11 mouse cellular contexts compared by ENCODE assay signal in the genomic region with DNA sequence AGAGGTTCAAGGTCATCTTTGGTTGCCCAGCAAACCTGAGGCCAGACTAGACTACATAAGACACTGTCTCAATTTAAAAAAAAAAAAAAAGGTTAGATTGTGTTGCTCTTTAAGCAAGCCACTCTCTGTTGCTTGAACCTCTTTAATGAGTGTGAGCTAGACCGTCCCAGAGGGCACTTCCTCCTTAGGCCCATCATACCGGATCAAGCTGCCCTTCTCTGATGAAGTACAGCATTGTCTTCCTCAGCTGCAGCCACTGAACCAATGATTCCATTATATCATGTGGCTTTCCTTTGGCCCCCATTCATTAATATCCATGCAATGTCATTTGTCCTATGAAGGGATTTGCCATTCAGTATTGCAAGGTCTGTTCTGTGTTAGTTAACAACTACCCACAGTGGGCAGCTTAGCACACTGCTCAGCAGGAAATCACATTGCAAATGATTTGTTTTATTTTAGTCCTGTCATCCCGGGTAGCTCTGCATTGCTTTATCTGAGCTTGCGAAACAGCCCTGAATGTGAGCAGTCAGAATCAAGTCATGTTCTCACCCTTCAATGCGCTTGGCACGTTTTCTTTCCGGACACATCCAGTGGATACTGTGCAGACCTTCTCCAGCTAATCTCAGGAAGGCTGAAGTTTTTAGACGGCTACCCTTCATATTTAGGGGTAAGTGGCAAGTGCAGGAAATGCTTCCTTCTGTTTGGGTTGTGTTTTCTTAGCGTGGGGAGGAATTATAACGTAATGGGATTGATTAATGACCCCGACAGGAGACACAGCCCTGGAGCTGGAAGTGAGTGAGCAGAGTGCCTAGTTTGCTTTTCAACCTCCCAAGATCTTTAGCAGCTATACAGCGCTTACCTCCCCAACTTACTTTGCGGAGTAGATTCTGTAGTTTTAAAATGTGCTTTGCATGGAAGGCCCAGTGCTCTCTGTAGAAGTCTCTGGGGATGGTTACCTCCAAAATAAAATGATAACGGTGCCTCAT.
DNase-seq lines count a peak whose midpoint lies in the region; ATAC-seq and TF ChIP-seq lines count a peak whose summit lies in the region.
"Had no signal": no experiment of that assay in that cellular context is flagged by ENCODE, and none has a peak within 500 bp of the region (broad histone marks: within the 10 kb centered on the region; RNA-seq: fewer than 3 reads in every experiment).

No protein-coding gene starts in this region.

- WGBS in liver, embryonic 16.5 days (ENCODE audit: insufficient replicate concordance): 49% methylated on average over 14 of the region's 14 CpGs
- WGBS in liver, postnatal 0 days (ENCODE audit: insufficient replicate concordance): 53% methylated on average over 14 of the region's 14 CpGs
- 45% methylated on average over 14 of the region's 14 CpGs for WGBS in stomach, embryonic 15.5 days

- H3K27ac ChIP-seq in liver, embryonic 16.5 days (ENCODE audit: low read length): no peak overlapping the region
- H3K27ac ChIP-seq in liver, postnatal 0 days (ENCODE audit: low read depth): no peak overlapping the region
- no peak overlapping the region for H3K27ac ChIP-seq in stomach, embryonic 15.5 days
- H3K27ac ChIP-seq: forebrain, embryonic 10.5 days had no signal

- H3K4me1 ChIP-seq in liver, embryonic 16.5 days (ENCODE audit: control insufficient read depth, low read depth, low read length): no peaks in the 10 kb centered on the region
- no peaks in the 10 kb centered on the region for H3K4me1 ChIP-seq in liver, postnatal 0 days (ENCODE audit: insufficient read depth)
- H3K4me1 ChIP-seq in stomach, embryonic 15.5 days: no peaks in the 10 kb centered on the region
- H3K4me1 ChIP-seq: megakaryocyte, embryonic 14.5 days had no signal

- ATAC-seq in liver, embryonic 16.5 days (ENCODE audit: low read depth): peak; percentile 30; the same call in 1 of the 2 replicates
- ATAC-seq in liver, postnatal 0 days: no peak
- peak; percentile 27; the same call in 1 of the 2 replicates for ATAC-seq in stomach, embryonic 15.5 days (ENCODE audit: insufficient read depth, low FRiP score, low read depth)

- H3K4me2 ChIP-seq in liver, embryonic 16.5 days (ENCODE audit: low read depth, low read length): no peak overlapping the region
- H3K4me2 ChIP-seq in liver, postnatal 0 days (ENCODE audit: low read depth, low read length): no peak overlapping the region
- H3K4me2 ChIP-seq in stomach, embryonic 15.5 days: no peak overlapping the region

- H3K36me3 ChIP-seq in liver, embryonic 16.5 days (ENCODE audit: control insufficient read depth, insufficient read depth): no peaks in the 10 kb centered on the region
- H3K36me3 ChIP-seq in liver, postnatal 0 days (replicated peaks; ENCODE audit: insufficient read depth, low read length): no peaks in the 10 kb centered on the region
- no peaks in the 10 kb centered on the region for H3K36me3 ChIP-seq in stomach, embryonic 15.5 days
- H3K36me3 ChIP-seq: forebrain, embryonic 10.5 days had no signal

- H3K27me3 ChIP-seq in liver, embryonic 16.5 days (ENCODE audit: control insufficient read depth, insufficient read depth, low read depth, low read length): no peaks in the 10 kb centered on the region
- H3K27me3 ChIP-seq in liver, postnatal 0 days (ENCODE audit: insufficient read depth, low read length): no peaks in the 10 kb centered on the region
- no peaks in the 10 kb centered on the region for H3K27me3 ChIP-seq in stomach, embryonic 15.5 days (replicated peaks)
- H3K27me3 ChIP-seq: megakaryocyte, embryonic 14.5 days had no signal

- H3K9me3 ChIP-seq in liver, embryonic 16.5 days (replicated peaks; ENCODE audit: control insufficient read depth, low read length): no peaks in the 10 kb centered on the region
- no peaks in the 10 kb centered on the region for H3K9me3 ChIP-seq in liver, postnatal 0 days (ENCODE audit: low read length)
- no peaks in the 10 kb centered on the region for H3K9me3 ChIP-seq in stomach, embryonic 15.5 days
- H3K9me3 ChIP-seq: forebrain, embryonic 10.5 days had no signal

- TF ChIP-seq CTCF in liver, postnatal 0 days (IDR thresholded peaks at IDR 0.05; ENCODE audit: low read depth): no peak

- H3K4me3 ChIP-seq in liver, embryonic 16.5 days (ENCODE audit: low read depth, low read length): no peak overlapping the region
- no peak overlapping the region for H3K4me3 ChIP-seq in liver, postnatal 0 days (ENCODE audit: low read depth, low read length)
- no peak overlapping the region for H3K4me3 ChIP-seq in stomach, embryonic 15.5 days (replicated peaks)
- H3K4me3 ChIP-seq: forebrain, embryonic 10.5 days; megakaryocyte, embryonic 14.5 days had no signal

- TF ChIP-seq EP300 in liver, postnatal 0 days (IDR thresholded peaks at IDR 0.05; ENCODE audit: low read depth): no peak

- no peak for DNase-seq in liver, postnatal 0 days
- peak; percentile 29 for DNase-seq in fibroblast of lung, adult 2 months (ENCODE audit: low read depth)
- DNase-seq in heart, postnatal 25 days (ENCODE audit: low spot score): peak; percentile 29
- no peak for DNase-seq in left cerebral cortex, postnatal 4 days
- DNase-seq in right cerebral cortex, postnatal 36 days (ENCODE audit: low spot score in 2 of 2): no peak
- DNase-seq in cerebellum, postnatal 4 days (ENCODE audit: low spot score in 2 of 2): no peak
- DNase-seq: thymus, adult 18-20 months had no signal

- intact Hi-C loops in heart, postnatal 25 days (cut with DNase I): loop anchor here (5.0 kb wide), 1 partner anchor 82 kb away; a partner anchor contains a TSS
- intact Hi-C loops in left cerebral cortex, postnatal 4 days (cut with DNase I): no loop called here

- no peak overlapping the region for H3K9ac ChIP-seq in liver, embryonic 16.5 days (ENCODE audit: low read depth, low read length)
- H3K9ac ChIP-seq in liver, postnatal 0 days (replicated peaks): no peak overlapping the region
- no peak overlapping the region for H3K9ac ChIP-seq in stomach, embryonic 15.5 days

Comparison
In these comparisons a context has a peak if more than half of its experiments do, and no peak if none do; other contexts are left out.
1. DNase-seq: peak in fibroblast of lung, adult 2 months (single experiment) and heart, postnatal 25 days (single experiment); none in liver, postnatal 0 days (single experiment), left cerebral cortex, postnatal 4 days (single experiment), right cerebral cortex, postnatal 36 days (0 of 2) and cerebellum, postnatal 4 days (0 of 2).